Mouse (Mus musculus) forebrain, embryonic 15.5 days (tissue): ENCODE results near the gene Tpgs1. TPM values are rescaled to one million over a fixed set of nuclear protein-coding genes. Genes with fewer than 3 reads are reported as not detected.

Source experiments
- ATAC-seq: fragments of 200-750 bp; cut with Nextera tagmentation; replicated peaks from 2 replicates; pipeline ENCODE4 v1.8.0; 2017; ENCODE audit warnings: mild to moderate bottlenecking, moderate TSS enrichment, moderate library complexity
- H3K27ac ChIP-seq: fragments of 300-500 bp; sonication (generic); replicated peaks from 2 replicates; pipeline ENCODE4 v1.5.1; 2015; ENCODE audit warnings: mild to moderate bottlenecking, inconsistent platforms
- H3K27me3 ChIP-seq: fragments of 300-500 bp; sonication (generic); 2 replicates; pipeline ENCODE4 v1.6.1; 2015; ENCODE audit warnings: inconsistent platforms
- H3K36me3 ChIP-seq: fragments of 300-500 bp; sonication (generic); 2 replicates; pipeline ENCODE4 v1.6.1; 2015; ENCODE audit warnings: mild to moderate bottlenecking, inconsistent platforms
- H3K4me1 ChIP-seq: fragments of 300-500 bp; sonication (generic); 2 replicates; pipeline ENCODE4 v1.6.1; 2015; ENCODE audit warnings: inconsistent platforms
- H3K4me2 ChIP-seq: fragments of 300-500 bp; sonication (generic); replicated peaks from 2 replicates; pipeline ENCODE4 v1.6.1; 2015; ENCODE audit warnings: mild to moderate bottlenecking, inconsistent platforms
- H3K4me3 ChIP-seq: fragments of 300-500 bp; sonication (generic); 2 replicates; pipeline ENCODE4 v1.5.1; 2015; ENCODE audit warnings: mild to moderate bottlenecking, inconsistent platforms
- H3K9ac ChIP-seq: fragments of 300-500 bp; sonication (generic); replicated peaks from 2 replicates; pipeline ENCODE4 v1.6.1; 2015; ENCODE audit warnings: mild to moderate bottlenecking, inconsistent platforms
- H3K9me3 ChIP-seq: fragments of 300-500 bp; sonication (generic); 2 replicates; pipeline ENCODE4 v1.6.1; 2016; ENCODE audit warnings: inconsistent platforms
- WGBS: fragments of 180-500 bp; shearing (Covaris S2); methylation state at CpG from one replicate; pipeline ENCODE4 v1.1.7; 2015; ENCODE audit warnings: mixed read lengths; 5-methylcytosine and 5-hydroxymethylcytosine counted together
- polyA plus RNA-seq: library from polyadenylated mRNA; unstranded; fragments of >200 nt; fragmentation: Nextera tagmentation; extraction: Ambion mirVana; gene quantifications from 2 replicates; pipeline ENCODE4 v1.2.1, GENCODE M21; 2015

Tpgs1 gene
- polyA plus RNA-seq, 1 experiment from 2014 or later, result 80.0 TPM

GRCm38 (mm10) chr10:79686219-79686618 lies 17.1 kb downstream of the Tpgs1 start:
- Histone ChIP-seq H3K27ac (no peak overlapping the region), H3K36me3 (peaks cover 57% of the 10 kb centered on the region), H3K4me3 (no peak overlapping the region), H3K9me3 (no peaks in the 10 kb centered on the region), H3K4me1 (peaks cover 20% of the 10 kb centered on the region), H3K9ac (no peak overlapping the region), H3K27me3 (no peaks in the 10 kb centered on the region), H3K4me2 (no peak overlapping the region)
- ATAC-seq, result no peak
- 83% methylated on average over 2 of the region's 2 CpGs for WGBS

- 95% methylated on average over 1 of the region's 1 CpGs for WGBS
- no peak for ATAC-seq
- Histone ChIP-seq H3K4me2 (no peak overlapping the region), H3K9me3 (no peaks in the 10 kb centered on the region), H3K27me3 (no peaks in the 10 kb centered on the region), H3K9ac (no peak overlapping the region), H3K4me3 (no peak overlapping the region), H3K27ac (no peak overlapping the region), H3K4me1 (peaks cover 18% of the 10 kb centered on the region), H3K36me3 (peaks cover 57% of the 10 kb centered on the region)
Measured at GRCm38 (mm10) chr10:79686691-79687090, 17.5 kb downstream of the Tpgs1 start.

- Histone ChIP-seq H3K27me3 (no peaks in the 10 kb centered on the region), H3K9ac (no peak overlapping the region), H3K9me3 (no peaks in the 10 kb centered on the region), H3K4me3 (no peak overlapping the region), H3K36me3 (peaks cover 57% of the 10 kb centered on the region), H3K4me1 (peaks cover 18% of the 10 kb centered on the region), H3K4me2 (no peak overlapping the region), H3K27ac (no peak overlapping the region)
- 97% methylated on average over 6 of the region's 6 CpGs for WGBS
- ATAC-seq, result no peak
Measured at GRCm38 (mm10) chr10:79687513-79687912, 18.3 kb downstream of the Tpgs1 start.

- Histone ChIP-seq H3K27ac (no peak within 1 kb of the TSS), H3K4me2 (no peak within 1 kb of the TSS), H3K27me3 (no peaks in the 10 kb centered on the region), H3K9me3 (no peaks in the 10 kb centered on the region), H3K4me1 (peaks cover 6% of the 10 kb centered on the region), H3K9ac (no peak within 1 kb of the TSS), H3K4me3 (no peak within 1 kb of the TSS), H3K36me3 (peaks cover 57% of the 10 kb centered on the region)
- WGBS, result 77% methylated on average over 4 of the region's 4 CpGs
- no peak for ATAC-seq
Measured at GRCm38 (mm10) chr10:79688720-79689119, 19.6 kb downstream of the Tpgs1 start, which contains the start of gene Gzmm. TSS of gene Gzmm (plus strand) at chr10:79689020.

- 91% methylated on average over 3 of the region's 3 CpGs for WGBS
- Histone ChIP-seq H3K4me3 (no peak overlapping the region), H3K9me3 (no peaks in the 10 kb centered on the region), H3K4me2 (no peak overlapping the region), H3K9ac (no peak overlapping the region), H3K36me3 (peaks cover 56% of the 10 kb centered on the region), H3K27ac (no peak overlapping the region), H3K4me1 (peaks cover under 1% of the 10 kb centered on the region), H3K27me3 (no peaks in the 10 kb centered on the region)
- ATAC-seq, result no peak
Measured at GRCm38 (mm10) chr10:79689178-79689577, 20.0 kb downstream of the Tpgs1 start.

- Histone ChIP-seq H3K9me3 (no peaks in the 10 kb centered on the region), H3K4me1 (peaks cover 12% of the 10 kb centered on the region), H3K4me3 (no peak overlapping the region), H3K9ac (no peak overlapping the region), H3K27me3 (no peaks in the 10 kb centered on the region), H3K36me3 (peaks cover 27% of the 10 kb centered on the region), H3K4me2 (no peak overlapping the region), H3K27ac (no peak overlapping the region)
- 95% methylated on average over 2 of the region's 2 CpGs for WGBS
- ATAC-seq, result no peak
Measured at GRCm38 (mm10) chr10:79691986-79692548, 22.9 kb downstream of the Tpgs1 start.

GRCm38 (mm10) chr10:79693580-79694378 lies 24.6 kb downstream of the Tpgs1 start:
- H3K27ac ChIP-seq, result no peak overlapping the region
- 77% methylated on average over 12 of the region's 12 CpGs for WGBS
- no peak overlapping the region for H3K9ac ChIP-seq
- H3K27me3 ChIP-seq, result no peaks in the 10 kb centered on the region
- no peak for ATAC-seq
- no peak overlapping the region for H3K4me2 ChIP-seq
- no peaks in the 10 kb centered on the region for H3K9me3 ChIP-seq
- no peak overlapping the region for H3K4me3 ChIP-seq
- peaks cover 11% of the 10 kb centered on the region for H3K36me3 ChIP-seq
- peaks cover 12% of the 10 kb centered on the region for H3K4me1 ChIP-seq

- no peak overlapping the region for H3K9ac ChIP-seq
- 85% methylated on average over 6 of the region's 6 CpGs for WGBS
- H3K4me2 ChIP-seq, result no peak overlapping the region
- H3K36me3 ChIP-seq, result peaks cover 6% of the 10 kb centered on the region; the same call in 1 of the 2 replicates
- no peak overlapping the region for H3K4me3 ChIP-seq
- H3K4me1 ChIP-seq, result peaks cover 12% of the 10 kb centered on the region
- no peak overlapping the region for H3K27ac ChIP-seq
- no peak for ATAC-seq
- no peaks in the 10 kb centered on the region for H3K27me3 ChIP-seq
- no peaks in the 10 kb centered on the region for H3K9me3 ChIP-seq
Measured at GRCm38 (mm10) chr10:79694379-79694655, 25.1 kb downstream of the Tpgs1 start.

- no peak; the same call in 1 of the 2 replicates for ATAC-seq
- H3K27me3 ChIP-seq, result no peaks in the 10 kb centered on the region
- H3K27ac ChIP-seq, result 0 out of 2 replicates have a peak overlapping the region, but pooled peaks have one; percentile 8
- H3K9me3 ChIP-seq, result no peaks in the 10 kb centered on the region
- H3K36me3 ChIP-seq, result no peaks in the 10 kb centered on the region
- H3K4me3 ChIP-seq, result no peak overlapping the region
- H3K9ac ChIP-seq, result no peak overlapping the region
- no peak overlapping the region for H3K4me2 ChIP-seq
- peaks cover 12% of the 10 kb centered on the region for H3K4me1 ChIP-seq
- 63% methylated on average over 13 of the region's 13 CpGs for WGBS
Measured at GRCm38 (mm10) chr10:79695231-79696128, 26.3 kb downstream of the Tpgs1 start.

GRCm38 (mm10) chr10:79696129-79696651 lies 27.0 kb downstream of the Tpgs1 start:
- 0 out of 2 replicates have a peak overlapping the region, but pooled peaks have one; percentile 8 for H3K27ac ChIP-seq
- no peaks in the 10 kb centered on the region for H3K9me3 ChIP-seq
- no peak overlapping the region for H3K9ac ChIP-seq
- peaks cover 12% of the 10 kb centered on the region for H3K4me1 ChIP-seq
- H3K27me3 ChIP-seq, result no peaks in the 10 kb centered on the region
- ATAC-seq, result no peak
- no peak overlapping the region for H3K4me3 ChIP-seq
- 70% methylated on average over 9 of the region's 9 CpGs for WGBS
- no peaks in the 10 kb centered on the region for H3K36me3 ChIP-seq
- H3K4me2 ChIP-seq, result no peak overlapping the region

GRCm38 (mm10) chr10:79697916-79698315 lies 28.7 kb downstream of the Tpgs1 start:
- Histone ChIP-seq H3K4me2 (no peak overlapping the region), H3K4me3 (no peak overlapping the region), H3K27ac (no peak overlapping the region), H3K9ac (no peak overlapping the region), H3K36me3 (no peaks in the 10 kb centered on the region), H3K9me3 (no peaks in the 10 kb centered on the region), H3K4me1 (peaks cover 12% of the 10 kb centered on the region), H3K27me3 (no peaks in the 10 kb centered on the region)
- 86% methylated on average over 6 of the region's 6 CpGs for WGBS
- no peak for ATAC-seq

GRCm38 (mm10) chr10:79698459-79698858 lies 29.3 kb downstream of the Tpgs1 start:
- Histone ChIP-seq H3K27me3 (no peaks in the 10 kb centered on the region), H3K9me3 (no peaks in the 10 kb centered on the region), H3K4me2 (no peak overlapping the region), H3K36me3 (no peaks in the 10 kb centered on the region), H3K4me1 (peaks cover 13% of the 10 kb centered on the region), H3K27ac (no peak overlapping the region), H3K4me3 (no peak overlapping the region), H3K9ac (no peak overlapping the region)
- WGBS, result 96% methylated on average over 6 of the region's 6 CpGs
- no peak for ATAC-seq
